Mouse (Mus musculus) lung, postnatal 0 days (tissue): ENCODE measurements around the gene D13Ertd608e. TPM values are rescaled to one million over a fixed set of nuclear protein-coding genes. Genes with fewer than 3 reads are reported as not detected.
"Not testable (repeated sequence)": the region's sequence is repeated elsewhere in the genome, so short reads cannot be mapped to it uniquely, and the experiment has no call there.

Experiments
- ATAC-seq: fragments of 200-750 bp; cut with Nextera tagmentation; 2 replicates; pipeline ENCODE4 v1.8.0; 2017; ENCODE audit warnings: moderate library complexity
- DNase-seq: peaks from one replicate; pipeline ENCODE4 v3.0.0-alpha.2; 2016; ENCODE audit warnings: low spot score
- H3K27ac ChIP-seq: fragments of 300-500 bp; sonication (generic); 2 replicates; pipeline ENCODE4 v1.5.1; 2014; ENCODE audit warnings: antibody characterized with exemption, mild to moderate bottlenecking, low read length, mixed read lengths
- H3K27me3 ChIP-seq: fragments of 300-500 bp; sonication (generic); replicated peaks from 2 replicates; pipeline ENCODE4 v1.6.1; 2014; ENCODE audit warnings: low read length, mixed read lengths; ENCODE audit not compliant: insufficient read depth
- H3K36me3 ChIP-seq: fragments of 300-500 bp; sonication (generic); 2 replicates; pipeline ENCODE4 v1.6.1; 2014; ENCODE audit warnings: low read length, mixed read lengths; ENCODE audit not compliant: insufficient read depth
- H3K4me1 ChIP-seq: fragments of 300-500 bp; sonication (generic); 2 replicates; pipeline ENCODE4 v1.6.1; 2014; ENCODE audit warnings: antibody characterized with exemption, low read depth, low read length, mixed read lengths; ENCODE audit not compliant: insufficient read depth
- H3K4me2 ChIP-seq: fragments of 300-500 bp; sonication (generic); replicated peaks from 2 replicates; pipeline ENCODE4 v1.6.1; 2014; ENCODE audit warnings: low read depth, mild to moderate bottlenecking, low read length, moderate library complexity, mixed read lengths
- H3K4me3 ChIP-seq: fragments of 300-500 bp; sonication (generic); 2 replicates; pipeline ENCODE4 v1.5.1; 2014; ENCODE audit warnings: low read depth, low read length
- H3K9ac ChIP-seq: fragments of 300-500 bp; sonication (generic); replicated peaks from 2 replicates; pipeline ENCODE4 v1.6.1; 2014; ENCODE audit warnings: low read depth, mild to moderate bottlenecking
- H3K9me3 ChIP-seq: fragments of 300-500 bp; sonication (generic); 2 replicates; pipeline ENCODE4 v1.6.1; 2016; ENCODE audit warnings: low read length, mixed read lengths
- CTCF ChIP-seq: IDR thresholded peaks from 2 replicates; pipeline ENCODE4 v1.5.1; 2016; ENCODE audit warnings: antibody characterized with exemption, mild to moderate bottlenecking
- EP300 ChIP-seq: IDR thresholded peaks from 2 replicates; pipeline ENCODE4 v1.6.1; 2016; ENCODE audit warnings: antibody characterized with exemption, mild to moderate bottlenecking, control low read depth
- WGBS: fragments of 180-500 bp; shearing (Covaris S2); extraction: QIAGEN DNeasy Blood & Tissue Kit; methylation state at CpG from one replicate; pipeline ENCODE4 v1.1.7; 2014; 5-methylcytosine and 5-hydroxymethylcytosine counted together
- polyA plus RNA-seq: library from polyadenylated mRNA; unstranded; fragments of >200 nt; fragmentation: Nextera tagmentation; extraction: Ambion mirVana; gene quantifications from 2 replicates; pipeline ENCODE4 v1.2.1, GENCODE M21; 2015

D13Ertd608e gene
- not detected in 2 replicates for polyA plus RNA-seq

DNA sequence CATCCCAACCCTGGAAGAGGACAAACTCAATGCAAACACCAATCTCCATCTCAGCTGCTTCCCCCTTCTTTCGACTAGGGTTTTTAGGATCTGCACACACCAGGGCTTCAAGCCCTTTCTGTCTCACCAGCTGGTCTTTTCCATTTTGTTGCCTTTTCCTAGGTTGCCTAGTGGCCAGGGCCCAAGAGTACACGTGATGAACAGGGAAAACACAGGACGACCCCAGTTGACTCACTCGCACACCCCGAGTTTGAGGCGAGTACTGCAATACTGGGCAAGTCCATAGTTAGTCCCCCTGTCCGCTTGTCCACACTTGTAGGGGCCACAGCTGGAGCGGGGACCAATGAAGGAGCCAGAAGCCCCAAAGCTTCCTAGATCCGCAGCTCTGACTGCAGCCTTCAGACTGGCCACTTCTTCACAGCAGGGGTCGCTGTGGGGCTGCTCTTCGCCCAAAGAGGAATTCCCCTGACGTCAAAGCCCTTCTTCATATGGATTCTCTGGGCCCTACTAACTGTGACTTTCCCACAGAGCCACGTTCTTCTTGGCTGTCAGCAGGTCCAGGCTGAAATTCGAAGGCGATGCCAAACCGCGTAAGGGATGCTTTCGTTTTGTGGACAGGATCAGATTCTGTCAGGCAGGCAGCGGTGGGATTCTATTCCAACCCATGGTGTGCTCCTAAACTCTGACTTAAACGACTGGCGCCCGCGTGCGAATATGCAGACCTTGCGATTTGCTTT is at the start of gene D13Ertd608e:
Gene D13Ertd608e (plus strand): TSS at position 687 of the 737 bp plus-strand sequence.
- DNase-seq (peak; percentile 46), ATAC-seq (peak; percentile 55)
- Histone ChIP-seq H3K4me2 (peak within 1 kb of the TSS; percentile 36; the same call in 1 of the 2 replicates), H3K4me3 (peak within 1 kb of the TSS; percentile 17; the same call in 1 of the 2 replicates)
- WGBS = 12% methylated on average over 18 of the region's 25 CpGs
- not testable (repeated sequence) for H3K4me1 ChIP-seq, H3K27ac ChIP-seq, H3K36me3 ChIP-seq, H3K27me3 ChIP-seq, H3K9me3 ChIP-seq, H3K9ac ChIP-seq
- peak; percentile 62 for TF ChIP-seq CTCF

DNA sequence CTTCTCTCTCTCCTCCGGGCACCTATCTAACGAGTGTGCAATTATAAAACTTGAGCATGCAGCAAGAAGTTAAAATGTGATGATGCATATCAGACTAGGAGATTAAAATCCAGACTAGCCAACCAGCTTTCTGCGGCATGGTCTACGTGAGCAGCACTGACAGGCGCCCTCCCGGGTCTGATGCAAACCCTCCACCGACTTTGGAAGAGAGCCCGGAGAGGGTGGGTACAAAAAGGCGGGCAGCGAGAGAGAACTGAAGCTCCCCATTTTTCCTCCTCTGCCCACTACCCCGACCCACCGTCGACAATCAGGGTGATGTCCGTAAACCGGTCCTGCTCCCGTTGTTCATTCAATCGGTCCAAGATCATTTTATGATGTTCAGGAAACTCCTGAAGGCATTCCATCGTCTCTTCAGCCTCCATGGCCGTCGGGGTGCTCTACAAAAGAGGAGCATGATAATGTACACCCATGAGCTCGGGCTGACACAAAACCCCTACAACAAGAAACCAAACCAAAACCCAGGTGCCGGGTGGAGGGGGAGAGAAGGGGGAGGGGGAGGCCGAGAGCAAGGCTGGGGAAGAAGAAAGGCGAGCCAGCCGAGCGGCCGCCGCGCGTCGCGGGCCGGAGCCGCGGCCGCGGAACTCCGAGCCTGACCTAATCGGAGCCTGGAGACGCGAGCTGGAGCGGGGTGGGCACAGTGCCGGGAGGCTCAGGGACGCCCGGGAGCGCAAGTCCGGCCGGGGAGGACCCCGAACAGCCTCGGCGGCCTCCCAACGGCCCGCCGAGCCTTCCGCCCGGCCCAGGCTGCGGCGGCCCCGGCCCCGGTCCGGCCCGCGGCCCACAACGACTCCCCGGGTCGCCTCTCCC is 45.7 kb upstream of the D13Ertd608e start:
- peaks cover 9% of the 10 kb centered on the region; the same call in 1 of the 2 replicates for H3K4me1 ChIP-seq
- DNase-seq = peak; percentile 77
- H3K27me3 ChIP-seq = no peaks in the 10 kb centered on the region
- peak overlapping the region; percentile 76 for H3K4me3 ChIP-seq
- H3K27ac ChIP-seq = peak overlapping the region; percentile 96
- TF ChIP-seq EP300 = no peak
- TF ChIP-seq CTCF = no peak
- H3K9me3 ChIP-seq = no peaks in the 10 kb centered on the region
- H3K9ac ChIP-seq = peak overlapping the region; percentile 88
- peaks cover 7% of the 10 kb centered on the region for H3K36me3 ChIP-seq
- WGBS = under 1% methylated on average over 32 of the region's 66 CpGs
- H3K4me2 ChIP-seq = peak overlapping the region; percentile 88
- peak; percentile 71 for ATAC-seq

DNA sequence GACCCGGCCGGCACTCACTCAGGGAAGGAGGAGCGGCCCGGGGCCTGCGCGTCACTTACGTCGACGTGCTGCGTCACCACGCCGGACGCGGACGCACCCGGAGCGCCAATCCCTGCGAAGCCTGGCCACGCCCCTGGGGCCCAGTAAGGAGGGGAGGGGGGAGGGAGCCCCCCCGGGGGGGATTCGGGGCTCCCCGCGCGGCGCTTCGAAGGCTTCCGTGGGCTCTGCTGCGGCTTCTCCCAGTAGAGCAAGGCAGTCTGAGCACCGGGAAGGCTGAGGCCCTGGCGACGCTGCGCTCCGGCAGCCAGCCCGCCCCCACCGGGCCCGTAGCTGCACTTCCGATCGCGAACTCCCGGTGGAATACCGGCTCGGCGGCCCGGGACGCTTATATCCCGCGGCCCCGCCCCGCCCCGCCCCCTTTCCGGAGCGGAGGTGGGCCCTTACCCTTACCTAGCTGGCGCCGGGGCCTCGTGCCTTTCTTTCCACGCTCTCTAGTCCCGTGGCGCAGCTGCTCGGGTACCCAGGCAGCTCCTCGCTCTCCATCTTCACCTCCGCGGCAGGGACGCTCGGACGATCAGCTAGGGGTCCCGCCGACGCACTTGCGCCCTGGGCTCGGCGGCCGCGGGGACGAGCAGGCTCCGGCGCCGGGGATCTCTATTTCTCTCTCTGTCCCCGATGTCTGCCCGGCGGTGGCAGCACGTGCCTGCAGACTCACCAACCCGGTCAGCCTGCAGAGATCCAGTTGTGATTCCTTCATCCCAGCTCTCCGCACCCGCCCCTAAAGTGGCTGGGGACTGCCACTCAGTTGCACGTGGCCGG is 44.8 kb upstream of the D13Ertd608e start, which contains the start of gene Zfp131:
Gene Zfp131 (minus strand): TSS at position 129 of the 819 bp plus-strand sequence.
- H3K4me2 ChIP-seq = peak within 1 kb of the TSS; percentile 88
- peak within 1 kb of the TSS; percentile 88 for H3K9ac ChIP-seq
- TF ChIP-seq CTCF = no peak
- no peak for TF ChIP-seq EP300
- no peaks in the 10 kb centered on the region for H3K27me3 ChIP-seq
- ATAC-seq (peak; percentile 98), DNase-seq (peak; percentile 98)
- H3K36me3 ChIP-seq = peaks cover 4% of the 10 kb centered on the region; the same call in 1 of the 2 replicates
- WGBS = under 1% methylated on average over 47 of the region's 86 CpGs
- H3K9me3 ChIP-seq = no peaks in the 10 kb centered on the region
- H3K4me3 ChIP-seq = peak within 1 kb of the TSS; percentile 76
- H3K4me1 ChIP-seq = peaks cover 9% of the 10 kb centered on the region; the same call in 1 of the 2 replicates
- peak within 1 kb of the TSS; percentile 96 for H3K27ac ChIP-seq

DNA sequence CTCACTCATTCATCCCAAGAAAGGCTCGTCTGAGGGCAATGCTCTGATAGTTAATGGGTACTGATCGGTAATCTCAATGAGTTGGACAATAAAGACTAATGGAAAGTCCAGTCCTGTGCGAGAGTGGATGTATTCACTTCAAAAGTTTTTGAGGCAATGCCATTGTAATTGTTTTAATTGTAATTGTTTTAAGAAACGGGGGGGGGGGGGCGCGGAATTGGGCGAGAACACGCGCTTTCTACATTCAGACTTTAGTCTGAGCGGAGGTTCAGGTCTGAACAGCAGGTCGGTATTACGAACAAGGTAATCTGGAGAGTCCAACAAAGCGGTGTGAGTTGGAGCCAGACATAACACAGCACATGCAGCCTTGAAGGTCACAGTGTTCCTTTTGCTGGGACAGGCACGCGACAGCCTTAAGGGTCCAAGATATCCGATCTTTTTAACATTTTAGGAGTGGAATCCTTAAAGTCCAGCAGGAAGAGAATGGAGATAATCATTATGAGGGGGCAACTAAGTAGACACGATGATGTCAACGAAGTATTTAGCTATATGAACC is 44.1 kb upstream of the D13Ertd608e start:
- H3K27ac ChIP-seq = peak overlapping the region; percentile 96
- H3K27me3 ChIP-seq = no peaks in the 10 kb centered on the region
- H3K4me2 ChIP-seq = peak overlapping the region; percentile 88
- H3K4me1 ChIP-seq = peaks cover 9% of the 10 kb centered on the region; the same call in 1 of the 2 replicates
- no peak for ATAC-seq
- H3K9me3 ChIP-seq = no peaks in the 10 kb centered on the region
- H3K36me3 ChIP-seq = peaks cover 4% of the 10 kb centered on the region; the same call in 1 of the 2 replicates
- H3K9ac ChIP-seq = peak overlapping the region; percentile 88; the same call in 1 of the 2 replicates
- TF ChIP-seq EP300 = no peak
- no peak for TF ChIP-seq CTCF
- no peak for DNase-seq
- 4% methylated on average over 18 of the region's 18 CpGs for WGBS
- peak overlapping the region; percentile 76 for H3K4me3 ChIP-seq

DNA sequence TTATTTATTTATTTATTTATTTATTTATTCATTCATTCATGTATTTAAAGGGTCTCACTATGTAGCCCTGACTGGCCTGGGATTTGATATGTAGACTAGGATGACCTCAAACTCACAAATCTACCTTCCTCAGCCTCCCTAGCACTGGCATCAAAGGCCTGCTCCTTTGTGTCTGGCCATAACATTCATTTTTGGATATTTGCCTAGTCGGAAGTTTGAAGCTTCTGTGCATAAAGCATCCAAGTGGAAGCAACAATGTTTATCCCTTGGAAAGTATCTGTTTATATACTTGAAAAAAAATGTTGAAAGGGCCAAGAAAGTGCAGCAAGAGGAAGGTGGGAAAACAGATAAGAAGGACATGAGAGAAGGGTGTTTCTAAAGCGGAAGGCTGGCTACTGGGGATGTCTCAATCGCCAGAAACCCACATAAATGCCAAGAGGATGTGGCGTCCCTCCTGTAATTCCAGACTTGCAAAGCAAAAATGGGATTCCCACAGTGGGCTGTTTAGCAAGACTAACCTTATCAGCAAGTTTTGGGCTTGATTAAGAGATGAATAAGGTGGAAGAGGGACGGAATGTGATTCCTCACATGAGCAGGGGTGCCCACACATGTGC is 42.9 kb upstream of the D13Ertd608e start:
- TF ChIP-seq CTCF (no peak), EP300 (peak; percentile 43)
- Histone ChIP-seq H3K4me1 (peaks cover 9% of the 10 kb centered on the region; the same call in 1 of the 2 replicates), H3K4me3 (no peak overlapping the region), H3K27ac (no peak overlapping the region), H3K9me3 (no peaks in the 10 kb centered on the region), H3K9ac (no peak overlapping the region), H3K4me2 (no peak overlapping the region), H3K36me3 (peaks cover 4% of the 10 kb centered on the region; the same call in 1 of the 2 replicates), H3K27me3 (no peaks in the 10 kb centered on the region)
- 40% methylated on average over 5 of the region's 5 CpGs for WGBS
- peak; percentile 40 for DNase-seq
- no peak for ATAC-seq
